Comparison of ENCODE assay signal across 8 mouse cellular contexts in genomic region chr17:56585171-56585821, GRCm38 (mm10). TPM values are rescaled to one million over a fixed set of nuclear protein-coding genes. Genes with fewer than 3 reads are reported as not detected.
A peak's percentile ranks its signal among the peaks of the same experiment; 100 is the strongest.
DNase-seq lines count a peak whose midpoint lies in the region; ATAC-seq and TF ChIP-seq lines count a peak whose summit lies in the region.

No protein-coding gene starts in this region.

- no peak for TF ChIP-seq POLR2A in liver, adult 2 months (IDR thresholded peaks at IDR 0.05; ENCODE audit: extremely low read depth, insufficient read depth, low read length)

- peaks cover 68% of the 10 kb centered on the region for H3K79me2 ChIP-seq in liver, adult 2 months (ENCODE audit: control insufficient read depth, insufficient read depth, low read length)

- peaks cover 73% of the 10 kb centered on the region for H3K36me3 ChIP-seq in hindbrain, embryonic 10.5 days
- peaks cover 23% of the 10 kb centered on the region; the same call in 1 of the 2 replicates for H3K36me3 ChIP-seq in liver, adult 2 months (ENCODE audit: control insufficient read depth, insufficient read depth, low read length)
- H3K36me3 ChIP-seq in stomach, embryonic 15.5 days: peaks cover 43% of the 10 kb centered on the region

- peak overlapping the region; percentile 97 for H3K27ac ChIP-seq in hindbrain, embryonic 10.5 days
- H3K27ac ChIP-seq in liver, adult 2 months (replicated peaks; ENCODE audit: insufficient read depth, low read depth, low read length): peak overlapping the region; percentile 82
- peak overlapping the region; percentile 92 for H3K27ac ChIP-seq in stomach, embryonic 15.5 days

- peak overlapping the region; percentile 91 for H3K4me3 ChIP-seq in hindbrain, embryonic 10.5 days
- peak overlapping the region; percentile 86 for H3K4me3 ChIP-seq in liver, adult 2 months (ENCODE audit: insufficient read depth, low read depth, low read length)
- peak overlapping the region; percentile 88 for H3K4me3 ChIP-seq in stomach, embryonic 15.5 days (replicated peaks)

- DNase-seq in cerebellum, postnatal 10 days: peak; percentile 69 to 76
- no peak for DNase-seq in cerebellum, adult 11-12 months
- peak; percentile 67 for DNase-seq in T-cell, adult 2 months (ENCODE audit: low spot score)
- no peak for DNase-seq in hindbrain, embryonic 10.5 days (ENCODE audit: low spot score)
- peak; percentile 30 for DNase-seq in liver, adult 2 months (ENCODE audit: extremely low read depth, low read depth, low spot score)
- peak; percentile 21 to 63 for DNase-seq in monocyte, adult 2 months (ENCODE audit: low read depth in 1 of 2, low spot score in 2 of 2)

- under 1% methylated on average over 61 of the region's 61 CpGs for WGBS in hindbrain, embryonic 10.5 days
- under 1% methylated on average over 61 of the region's 61 CpGs for WGBS in liver, adult 2 months
- WGBS in stomach, embryonic 15.5 days: under 1% methylated on average over 61 of the region's 61 CpGs

- TF ChIP-seq CTCF in liver, adult 2 months (IDR thresholded peaks at IDR 0.05; ENCODE audit: low read depth, low read length): no peak

- peak overlapping the region; percentile 65 for H3K4me2 ChIP-seq in stomach, embryonic 15.5 days

- peak overlapping the region; percentile 90 for H3K9ac ChIP-seq in liver, adult 2 months (ENCODE audit: low read depth, low read length)
- H3K9ac ChIP-seq in stomach, embryonic 15.5 days: peak overlapping the region; percentile 64

- no peaks in the 10 kb centered on the region for H3K27me3 ChIP-seq in hindbrain, embryonic 10.5 days (ENCODE audit: insufficient read depth, poor library complexity, severe bottlenecking)
- H3K27me3 ChIP-seq in liver, adult 2 months (ENCODE audit: control insufficient read depth, insufficient read depth, low read length): no peaks in the 10 kb centered on the region
- no peaks in the 10 kb centered on the region for H3K27me3 ChIP-seq in stomach, embryonic 15.5 days (replicated peaks)

- peak; percentile 18 for ATAC-seq in erythroblast, adult 5-6 weeks (replicated peaks; ENCODE audit: low FRiP score, poor library complexity, severe bottlenecking)
- no peak for ATAC-seq in stomach, embryonic 15.5 days (ENCODE audit: insufficient read depth, low FRiP score, low read depth)

- peaks cover 53% of the 10 kb centered on the region for H3K4me1 ChIP-seq in hindbrain, embryonic 10.5 days (replicated peaks)
- peaks cover 25% of the 10 kb centered on the region for H3K4me1 ChIP-seq in liver, adult 2 months (ENCODE audit: control insufficient read depth, insufficient read depth, low read length)
- H3K4me1 ChIP-seq in stomach, embryonic 15.5 days: peaks cover 38% of the 10 kb centered on the region

- no peaks in the 10 kb centered on the region for H3K9me3 ChIP-seq in hindbrain, embryonic 10.5 days
- H3K9me3 ChIP-seq in stomach, embryonic 15.5 days: no peaks in the 10 kb centered on the region

RNA-seq across cellular contexts. Expression of gene Safb, which starts 0.7 kb away (rescaled TPM):
- 36.9 and 61.2 TPM in 2 replicates for total RNA-seq in erythroblast, adult 5-6 weeks (2015; ENCODE audit: low replicate concordance)
- 116 and 186 TPM in 2 replicates for total RNA-seq in erythroblast, adult 5-6 weeks (2017; ENCODE audit: low replicate concordance)
- polyA plus RNA-seq in hindbrain, embryonic 10.5 days (2016; fragmentation: Nextera tagmentation; extraction: Ambion mirVana): 119 and 146 TPM in 2 replicates
- 20.8 and 22.9 TPM in 2 replicates for total RNA-seq in liver, adult 2 months (2014; rRNA removed)
- 36.6 and 56.2 TPM in 2 replicates for polyA plus RNA-seq in liver, adult 2 months (2012; rRNA removed)
- 95.8 and 106 TPM in 2 replicates for polyA plus RNA-seq in stomach, embryonic 15.5 days (2015; fragmentation: Nextera tagmentation; extraction: Ambion mirVana)

RNA-seq across cellular contexts. Expression of gene Safb2, which starts 0.9 kb away (rescaled TPM):
- 71.9 and 87.0 TPM in 2 replicates for total RNA-seq in erythroblast, adult 5-6 weeks (2015; ENCODE audit: low replicate concordance)
- total RNA-seq in erythroblast, adult 5-6 weeks (2017; ENCODE audit: low replicate concordance): 316 and 354 TPM in 2 replicates
- 83.6 and 98.7 TPM in 2 replicates for polyA plus RNA-seq in hindbrain, embryonic 10.5 days (2016; fragmentation: Nextera tagmentation; extraction: Ambion mirVana)
- 30.6 and 32.8 TPM in 2 replicates for total RNA-seq in liver, adult 2 months (2014; rRNA removed)
- polyA plus RNA-seq in liver, adult 2 months (2012; rRNA removed): 41.7 and 62.3 TPM in 2 replicates
- 77.9 and 82.7 TPM in 2 replicates for polyA plus RNA-seq in stomach, embryonic 15.5 days (2015; fragmentation: Nextera tagmentation; extraction: Ambion mirVana)

RNA-seq across cellular contexts. Expression of gene 2410015M20Rik, which starts 24.3 kb away (rescaled TPM):
- total RNA-seq in erythroblast, adult 5-6 weeks (2015; ENCODE audit: low replicate concordance): 16.3 and 18.6 TPM in 2 replicates
- 16.2 and 50.3 TPM in 2 replicates for total RNA-seq in erythroblast, adult 5-6 weeks (2017; ENCODE audit: low replicate concordance)
- 197 and 220 TPM in 2 replicates for polyA plus RNA-seq in hindbrain, embryonic 10.5 days (2016; fragmentation: Nextera tagmentation; extraction: Ambion mirVana)
- total RNA-seq in liver, adult 2 months (2014; rRNA removed): 201 and 208 TPM in 2 replicates
- polyA plus RNA-seq in liver, adult 2 months (2012; rRNA removed): 214 and 259 TPM in 2 replicates
- 230 and 238 TPM in 2 replicates for polyA plus RNA-seq in stomach, embryonic 15.5 days (2015; fragmentation: Nextera tagmentation; extraction: Ambion mirVana)

RNA-seq across cellular contexts. Expression of gene Rpl36, which starts 27.9 kb away (rescaled TPM):
- 298 and 319 TPM in 2 replicates for total RNA-seq in erythroblast, adult 5-6 weeks (2015; ENCODE audit: low replicate concordance)
- total RNA-seq in erythroblast, adult 5-6 weeks (2017; ENCODE audit: low replicate concordance): 323 TPM in 2 replicates
- polyA plus RNA-seq in hindbrain, embryonic 10.5 days (2016; fragmentation: Nextera tagmentation; extraction: Ambion mirVana): 1,369 and 1,471 TPM in 2 replicates
- 820 and 1,038 TPM in 2 replicates for total RNA-seq in liver, adult 2 months (2014; rRNA removed)
- 845 and 1,134 TPM in 2 replicates for polyA plus RNA-seq in liver, adult 2 months (2012; rRNA removed)
- polyA plus RNA-seq in stomach, embryonic 15.5 days (2015; fragmentation: Nextera tagmentation; extraction: Ambion mirVana): 1,749 and 1,789 TPM in 2 replicates

RNA-seq across cellular contexts. Expression of gene Gm20219, which starts 31.1 kb away (rescaled TPM):
- 1.5 and 2.5 TPM in 2 replicates for total RNA-seq in erythroblast, adult 5-6 weeks (2015; ENCODE audit: low replicate concordance)
- 0.84 and 1.5 TPM in 2 replicates for total RNA-seq in erythroblast, adult 5-6 weeks (2017; ENCODE audit: low replicate concordance)
- polyA plus RNA-seq in hindbrain, embryonic 10.5 days (2016; fragmentation: Nextera tagmentation; extraction: Ambion mirVana): 0.30 and 0.92 TPM in 2 replicates
- not detected in 2 replicates for total RNA-seq in liver, adult 2 months (2014; rRNA removed)
- 0.14 and 0.31 TPM in 2 replicates for polyA plus RNA-seq in liver, adult 2 months (2012; rRNA removed)
- 9.5 and 10.7 TPM in 2 replicates for polyA plus RNA-seq in stomach, embryonic 15.5 days (2015; fragmentation: Nextera tagmentation; extraction: Ambion mirVana)

Comparison
In these comparisons a context has a peak if more than half of its experiments do, and no peak if none do; other contexts are left out.
1. DNase-seq: peak in cerebellum, postnatal 10 days (2 of 2), T-cell, adult 2 months (single experiment), liver, adult 2 months (single experiment) and monocyte, adult 2 months (2 of 2); none in cerebellum, adult 11-12 months (single experiment) and hindbrain, embryonic 10.5 days (single experiment).
2. Peak in every context shown above with its lines, with median percentiles within 50 percentile points of each other: H3K27ac ChIP-seq and H3K4me3 ChIP-seq.